Mouse (Mus musculus) right cerebral cortex, adult 18-20 months (tissue): Measurements from ENCODE around the gene Bnip2.

Experiments
- DNase-seq: peaks from one replicate; pipeline ENCODE4 v3.0.0; 2022; ENCODE audit warnings: mixed read lengths

Gene Bnip2

GRCm38 (mm10) chr9:70049416-70049783, 60.1 kb downstream of the Bnip2 start:
- no peak for DNase-seq

- DNase-seq: no peak
These were observed 60.6 kb downstream of the Bnip2 start for GRCm38 (mm10) chr9:70049839-70050238.

GRCm38 (mm10) chr9:70052730-70053129, 63.5 kb downstream of the Bnip2 start:
- no peak for DNase-seq

- no peak for DNase-seq
These were observed 64.1 kb downstream of the Bnip2 start for GRCm38 (mm10) chr9:70053411-70053810.
